Mouse (Mus musculus): Measurements from ENCODE around the gene Ppfia4. TPM values are rescaled to one million over a fixed set of nuclear protein-coding genes. Genes with fewer than 3 reads are reported as not detected.

Ppfia4 gene
- 2.4 and 2.5 TPM in 2 replicates for polyA plus RNA-seq (2015; fragmentation: Nextera tagmentation; extraction: Ambion mirVana)

DNA sequence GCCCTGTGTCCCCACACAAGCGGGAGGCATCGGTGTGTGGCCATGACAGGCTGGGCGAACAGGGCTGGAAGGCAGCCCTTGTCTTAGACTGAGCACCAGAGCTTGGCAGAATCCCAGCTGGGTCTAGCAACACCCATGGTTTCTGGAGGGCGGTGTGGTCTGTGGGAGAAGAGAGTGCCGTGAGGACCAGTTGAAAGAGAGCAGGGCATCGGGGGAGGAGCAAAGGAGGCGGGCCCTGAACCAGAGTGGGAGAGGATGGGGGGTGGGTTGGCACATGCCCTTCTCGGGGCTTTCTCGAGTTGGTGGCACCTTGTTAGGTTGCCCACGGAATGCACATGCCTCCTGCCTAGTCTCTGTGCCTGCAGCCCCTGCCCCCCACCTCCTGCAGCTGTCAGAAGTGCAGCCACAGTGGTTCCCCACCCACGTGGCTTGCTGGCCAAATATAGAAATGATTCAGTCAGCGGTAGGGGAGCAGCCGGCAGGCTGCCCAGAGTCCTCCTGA, at the start of gene Ppfia4:
Ppfia4 (minus strand) TSS at position 159 of the 502 bp plus-strand sequence.
- Histone ChIP-seq H3K4me3 (ENCODE audit: low read depth, low read length) (no peak within 1 kb of the TSS), H3K9me3 (ENCODE audit: control insufficient read depth) (no peaks in the 10 kb centered on the region), H3K27ac (ENCODE audit: low read depth, low read length) (no peak within 1 kb of the TSS), H3K4me2 (replicated peaks; ENCODE audit: low read depth) (0 out of 2 replicates have a peak within 1 kb of the TSS, but pooled peaks have one; percentile 17), H3K9ac (ENCODE audit: low read depth, low read length) (no peak within 1 kb of the TSS), H3K36me3 (ENCODE audit: control insufficient read depth, insufficient read depth) (no peaks in the 10 kb centered on the region), H3K4me1 (replicated peaks; ENCODE audit: control insufficient read depth, insufficient read depth, low read length) (no peaks in the 10 kb centered on the region), H3K27me3 (replicated peaks; ENCODE audit: control insufficient read depth, insufficient read depth, low read length) (no peaks in the 10 kb centered on the region)
- no peak for TF ChIP-seq CTCF (IDR thresholded peaks at IDR 0.05; ENCODE audit: low read depth)
- ATAC-seq: peak; percentile 35; the same call in 1 of the 2 replicates
- 46% methylated on average over 13 of the region's 13 CpGs for WGBS

DNA sequence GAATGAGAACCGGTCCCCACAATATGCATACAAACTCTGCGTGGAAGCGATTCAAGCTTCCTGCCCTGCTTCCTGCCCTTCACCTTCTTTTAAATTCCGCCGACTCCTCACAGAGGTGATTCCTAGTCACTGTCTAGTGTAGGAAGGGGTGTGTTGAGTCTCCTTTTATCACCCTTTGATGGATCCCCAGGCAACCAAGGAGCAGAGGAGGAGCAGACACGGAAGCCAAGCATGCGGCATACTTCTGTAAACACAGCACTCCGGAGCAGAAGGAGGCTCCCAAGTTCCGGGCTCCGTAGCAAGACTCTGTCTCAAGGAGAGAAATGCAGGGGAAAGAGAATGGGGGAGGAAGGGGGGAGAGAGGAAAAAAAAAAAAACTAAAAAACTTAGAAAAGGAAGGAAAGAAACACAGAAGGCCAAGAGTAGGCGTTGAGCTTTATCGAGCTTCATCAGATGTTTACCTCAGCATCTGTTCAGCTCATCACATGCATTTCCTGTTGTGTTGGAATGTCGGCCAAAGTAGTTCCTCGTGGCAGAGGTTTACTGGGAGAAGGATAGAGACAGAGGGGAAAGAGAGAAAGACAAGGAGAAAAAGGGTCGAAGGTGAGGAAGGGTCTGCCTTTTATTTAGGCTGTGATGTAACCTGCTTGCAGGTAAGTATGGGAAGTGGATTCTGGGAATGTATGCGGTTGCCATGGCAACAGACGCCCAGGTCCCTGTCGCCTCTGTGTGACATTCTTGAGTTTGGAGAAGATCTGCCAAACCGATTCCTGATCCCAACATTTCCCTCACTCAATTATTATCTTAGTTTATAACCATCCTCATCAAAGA, 49.3 kb upstream of the Ppfia4 start:
- Histone ChIP-seq H3K27me3 (replicated peaks; ENCODE audit: control insufficient read depth, insufficient read depth, low read length) (no peaks in the 10 kb centered on the region), H3K4me3 (ENCODE audit: low read depth, low read length) (peak overlapping the region; percentile 16), H3K4me1 (replicated peaks; ENCODE audit: control insufficient read depth, insufficient read depth, low read length) (no peaks in the 10 kb centered on the region), H3K27ac (ENCODE audit: low read depth, low read length) (no peak overlapping the region), H3K9ac (ENCODE audit: low read depth, low read length) (no peak overlapping the region), H3K36me3 (ENCODE audit: control insufficient read depth, insufficient read depth) (no peaks in the 10 kb centered on the region), H3K9me3 (ENCODE audit: control insufficient read depth) (no peaks in the 10 kb centered on the region), H3K4me2 (replicated peaks; ENCODE audit: low read depth) (peak overlapping the region; percentile 60)
- WGBS: 2% methylated on average over 19 of the region's 19 CpGs
- no peak for TF ChIP-seq CTCF (IDR thresholded peaks at IDR 0.05; ENCODE audit: low read depth)
- ATAC-seq: no peak

DNA sequence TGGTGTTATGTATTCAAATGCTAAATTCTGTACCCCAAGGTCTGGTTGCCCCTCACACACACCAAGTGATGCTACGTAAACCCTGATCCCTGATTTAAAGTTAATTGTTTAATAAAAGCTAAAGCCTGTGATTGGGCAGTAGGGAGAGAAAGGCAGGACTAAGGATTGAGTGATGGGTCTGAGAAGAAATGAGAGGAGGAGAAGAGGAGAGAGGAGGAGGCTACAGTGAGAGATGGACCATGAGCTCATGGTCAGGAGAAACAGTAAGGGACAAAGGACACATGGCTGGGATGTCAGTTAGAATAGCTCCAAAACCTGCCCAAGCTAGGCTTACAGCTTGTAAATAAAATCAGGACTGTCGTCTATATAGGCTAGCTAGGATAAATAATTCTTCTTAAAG, 48.3 kb upstream of the Ppfia4 start:
- H3K4me2 ChIP-seq (replicated peaks; ENCODE audit: low read depth): peak overlapping the region; percentile 60; the same call in 1 of the 2 replicates
- 68% methylated on average over 2 of the region's 2 CpGs for WGBS
- no peak for TF ChIP-seq CTCF (IDR thresholded peaks at IDR 0.05; ENCODE audit: low read depth)

DNA sequence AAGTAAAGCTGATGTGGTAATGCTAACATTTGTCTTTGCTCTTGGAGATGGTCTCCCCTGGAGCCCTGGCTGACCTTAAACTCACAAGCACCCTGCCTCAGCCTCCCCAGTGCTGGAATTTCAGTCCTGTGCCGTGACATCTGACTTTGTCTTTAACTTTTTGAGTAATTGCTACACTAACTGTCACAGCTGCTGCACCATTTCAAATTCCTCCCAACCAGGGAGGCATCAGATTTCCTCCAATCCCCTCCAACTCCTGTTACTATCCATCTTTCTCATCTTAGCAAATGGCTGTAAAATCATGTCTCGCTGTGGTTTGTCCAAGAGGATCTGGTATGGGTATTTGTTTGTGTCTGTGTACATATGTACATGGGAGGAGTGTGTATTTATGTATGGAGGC, 41.4 kb upstream of the Ppfia4 start:
- Histone ChIP-seq H3K27me3 (replicated peaks; ENCODE audit: control insufficient read depth, insufficient read depth, low read length) (no peaks in the 10 kb centered on the region), H3K4me1 (replicated peaks; ENCODE audit: control insufficient read depth, insufficient read depth, low read length) (no peaks in the 10 kb centered on the region), H3K27ac (ENCODE audit: low read depth, low read length) (no peak overlapping the region), H3K9me3 (ENCODE audit: control insufficient read depth) (no peaks in the 10 kb centered on the region), H3K9ac (ENCODE audit: low read depth, low read length) (no peak overlapping the region), H3K36me3 (ENCODE audit: control insufficient read depth, insufficient read depth) (no peaks in the 10 kb centered on the region), H3K4me2 (replicated peaks; ENCODE audit: low read depth) (no peak overlapping the region), H3K4me3 (ENCODE audit: low read depth, low read length) (no peak overlapping the region)
- WGBS: 68% methylated on average over 2 of the region's 2 CpGs
- no peak for TF ChIP-seq CTCF (IDR thresholded peaks at IDR 0.05; ENCODE audit: low read depth)
- no peak for ATAC-seq

More for the DNA sequence above, 48.3 kb upstream of the Ppfia4 start:
- H3K27me3 ChIP-seq (replicated peaks; ENCODE audit: control insufficient read depth, insufficient read depth, low read length): no peaks in the 10 kb centered on the region
- H3K9me3 ChIP-seq (ENCODE audit: control insufficient read depth): no peaks in the 10 kb centered on the region
- no peaks in the 10 kb centered on the region for H3K36me3 ChIP-seq (ENCODE audit: control insufficient read depth, insufficient read depth)
- H3K9ac ChIP-seq (ENCODE audit: low read depth, low read length): no peak overlapping the region
- H3K4me1 ChIP-seq (replicated peaks; ENCODE audit: control insufficient read depth, insufficient read depth, low read length): no peaks in the 10 kb centered on the region
- ATAC-seq: no peak
- H3K27ac ChIP-seq (ENCODE audit: low read depth, low read length): no peak overlapping the region
- H3K4me3 ChIP-seq (ENCODE audit: low read depth, low read length): no peak overlapping the region

DNA sequence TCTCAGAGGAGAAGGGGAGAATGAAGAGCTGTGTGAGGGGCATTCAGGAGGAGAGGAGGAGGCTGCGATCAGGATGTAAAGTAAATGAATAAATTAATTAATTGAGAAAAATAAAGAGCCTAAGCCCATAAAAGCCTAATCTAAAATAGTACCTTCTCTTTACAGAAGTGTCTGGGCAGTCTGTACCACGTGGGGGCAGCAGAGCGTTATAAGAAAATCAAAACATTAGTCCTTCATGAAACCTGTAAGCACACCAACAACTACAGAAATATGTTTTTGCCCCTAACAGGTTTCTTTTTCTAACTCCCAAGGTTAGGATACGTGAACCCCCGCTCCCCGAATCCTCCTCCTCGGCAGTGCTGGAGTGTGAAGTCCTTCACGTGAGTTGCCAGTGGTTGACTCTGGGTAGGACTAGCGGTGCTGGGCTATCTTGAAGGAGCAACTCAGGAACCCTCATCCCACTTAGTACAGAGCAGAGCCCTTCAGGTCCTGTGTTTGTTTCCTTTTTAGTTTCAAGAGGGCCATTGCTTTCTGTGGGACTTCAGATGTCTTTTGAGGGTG, 36.1 kb upstream of the Ppfia4 start:
- no peak overlapping the region for H3K27ac ChIP-seq (ENCODE audit: low read depth, low read length)
- H3K4me1 ChIP-seq (replicated peaks; ENCODE audit: control insufficient read depth, insufficient read depth, low read length): no peaks in the 10 kb centered on the region
- peak; percentile 79 for TF ChIP-seq CTCF (IDR thresholded peaks at IDR 0.05; ENCODE audit: low read depth)
- WGBS: 49% methylated on average over 9 of the region's 9 CpGs
- no peak overlapping the region for H3K9ac ChIP-seq (ENCODE audit: low read depth, low read length)
- no peaks in the 10 kb centered on the region for H3K9me3 ChIP-seq (ENCODE audit: control insufficient read depth)
- no peak for ATAC-seq
- no peaks in the 10 kb centered on the region for H3K36me3 ChIP-seq (ENCODE audit: control insufficient read depth, insufficient read depth)
- no peak overlapping the region for H3K4me2 ChIP-seq (replicated peaks; ENCODE audit: low read depth)
- no peak overlapping the region for H3K4me3 ChIP-seq (ENCODE audit: low read depth, low read length)
- H3K27me3 ChIP-seq (replicated peaks; ENCODE audit: control insufficient read depth, insufficient read depth, low read length): no peaks in the 10 kb centered on the region

DNA sequence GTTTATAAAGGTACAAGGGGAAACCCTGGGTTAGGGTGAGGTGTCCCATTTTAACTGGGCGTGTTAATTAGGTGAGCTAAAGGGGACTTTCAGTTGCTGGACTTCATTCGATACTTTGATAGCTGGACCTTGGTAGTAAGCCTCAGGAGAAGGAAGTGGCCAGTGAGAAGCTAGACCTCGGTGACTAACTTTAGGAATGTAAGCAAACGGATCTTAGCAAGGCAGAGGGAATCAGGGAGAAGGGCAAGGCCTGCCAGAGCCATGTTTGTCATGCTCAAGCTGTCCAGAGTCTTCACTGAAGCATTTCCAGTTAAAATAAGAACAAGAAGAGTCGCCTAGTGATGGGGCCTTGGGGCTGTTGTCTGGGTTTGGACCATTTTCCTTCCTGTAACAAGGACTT, 32.8 kb upstream of the Ppfia4 start:
- no peak for ATAC-seq
- TF ChIP-seq CTCF (IDR thresholded peaks at IDR 0.05; ENCODE audit: low read depth): no peak
- Histone ChIP-seq H3K4me3 (ENCODE audit: low read depth, low read length) (no peak overlapping the region), H3K4me2 (replicated peaks; ENCODE audit: low read depth) (no peak overlapping the region), H3K27me3 (replicated peaks; ENCODE audit: control insufficient read depth, insufficient read depth, low read length) (no peaks in the 10 kb centered on the region), H3K4me1 (replicated peaks; ENCODE audit: control insufficient read depth, insufficient read depth, low read length) (peaks cover 3% of the 10 kb centered on the region; the same call in 1 of the 2 replicates), H3K9ac (ENCODE audit: low read depth, low read length) (no peak overlapping the region), H3K36me3 (ENCODE audit: control insufficient read depth, insufficient read depth) (no peaks in the 10 kb centered on the region), H3K9me3 (ENCODE audit: control insufficient read depth) (no peaks in the 10 kb centered on the region), H3K27ac (ENCODE audit: low read depth, low read length) (no peak overlapping the region)
- 53% methylated on average over 5 of the region's 5 CpGs for WGBS

Data from intestine, postnatal 0 days (tissue).